Mouse (Mus musculus): ENCODE measurements around the gene Ptgis.

Gene Ptgis

GRCm38 (mm10) chr2:167240008-167240964 is at the start of gene Ptgis:
Gene Ptgis (minus strand): TSS chr2:167240604.
- in situ Hi-C loops (cut with MseI, MboI): no loop called here

- in situ Hi-C loops (cut with MseI, MboI): no loop called here
Measured at GRCm38 (mm10) chr2:167281461-167281860, 41.1 kb upstream of the Ptgis start.

- in situ Hi-C loops (cut with MseI, MboI): no loop called here
Measured at GRCm38 (mm10) chr2:167280986-167281310, 40.5 kb upstream of the Ptgis start.

GRCm38 (mm10) chr2:167280090-167280985 is 39.9 kb upstream of the Ptgis start:
- in situ Hi-C loops (cut with MseI, MboI): no loop called here

GRCm38 (mm10) chr2:167278751-167279526 is 38.5 kb upstream of the Ptgis start:
- in situ Hi-C loops (cut with MseI, MboI): loop anchor here (5.0 kb wide), 2 partner anchors 57 to 138 kb away; no protein-coding TSS in a partner anchor

GRCm38 (mm10) chr2:167278011-167278410 is 37.6 kb upstream of the Ptgis start:
- in situ Hi-C loops (cut with MseI, MboI): loop anchor here (5.0 kb wide), 2 partner anchors 56 to 139 kb away; no protein-coding TSS in a partner anchor

GRCm38 (mm10) chr2:167277026-167277425 is 36.6 kb upstream of the Ptgis start:
- in situ Hi-C loops (cut with MseI, MboI): loop anchor here (5.0 kb wide), 2 partner anchors 55 to 140 kb away; no protein-coding TSS in a partner anchor

- in situ Hi-C loops (cut with MseI, MboI): loop anchor here (5.0 kb wide), 2 partner anchors 54 to 141 kb away; no protein-coding TSS in a partner anchor
Measured at GRCm38 (mm10) chr2:167275856-167276255, 35.5 kb upstream of the Ptgis start.

GRCm38 (mm10) chr2:167274713-167275465 is 34.5 kb upstream of the Ptgis start:
- in situ Hi-C loops (cut with MseI, MboI): loop anchor here (5.0 kb wide), 2 partner anchors 53 to 142 kb away; no protein-coding TSS in a partner anchor

- in situ Hi-C loops (cut with MseI, MboI): no loop called here
Measured at GRCm38 (mm10) chr2:167273206-167273740, 32.9 kb upstream of the Ptgis start.

- in situ Hi-C loops (cut with MseI, MboI): no loop called here
Measured at GRCm38 (mm10) chr2:167272706-167273105, 32.3 kb upstream of the Ptgis start.

GRCm38 (mm10) chr2:167271121-167271521 is 30.7 kb upstream of the Ptgis start:
- in situ Hi-C loops (cut with MseI, MboI): no loop called here

- in situ Hi-C loops (cut with MseI, MboI): no loop called here
Measured at GRCm38 (mm10) chr2:167270496-167270895, 30.1 kb upstream of the Ptgis start.

GRCm38 (mm10) chr2:167268721-167269120 is 28.3 kb upstream of the Ptgis start:
- in situ Hi-C loops (cut with MseI, MboI): no loop called here

- in situ Hi-C loops (cut with MseI, MboI): no loop called here
Measured at GRCm38 (mm10) chr2:167268411-167268690, 27.9 kb upstream of the Ptgis start.

GRCm38 (mm10) chr2:167267531-167268410 is 27.4 kb upstream of the Ptgis start:
- in situ Hi-C loops (cut with MseI, MboI): no loop called here

GRCm38 (mm10) chr2:167266231-167266630 is 25.8 kb upstream of the Ptgis start:
- in situ Hi-C loops (cut with MseI, MboI): no loop called here

GRCm38 (mm10) chr2:167265806-167266205 is 25.4 kb upstream of the Ptgis start:
- in situ Hi-C loops (cut with MseI, MboI): no loop called here

- in situ Hi-C loops (cut with MseI, MboI): no loop called here
Measured at GRCm38 (mm10) chr2:167265021-167265420, 24.6 kb upstream of the Ptgis start.

Data from mouse trophoblast stem cell (cell line).